Mouse (Mus musculus) bone marrow macrophage, adult 2 months (primary cell): Measurements from ENCODE around the gene Syce2.

ENCODE experiments used
- CTCF ChIP-seq: IDR thresholded peaks from 2 replicates; pipeline ENCODE4 v1.5.1; 2012; ENCODE audit warnings: low read depth, mild to moderate bottlenecking, low read length, moderate library complexity
- POLR2A ChIP-seq: IDR thresholded peaks from 2 replicates; pipeline ENCODE4 v1.6.1; 2012; ENCODE audit warnings: mild to moderate bottlenecking, low read depth, low read length, borderline replicate concordance

DNA sequence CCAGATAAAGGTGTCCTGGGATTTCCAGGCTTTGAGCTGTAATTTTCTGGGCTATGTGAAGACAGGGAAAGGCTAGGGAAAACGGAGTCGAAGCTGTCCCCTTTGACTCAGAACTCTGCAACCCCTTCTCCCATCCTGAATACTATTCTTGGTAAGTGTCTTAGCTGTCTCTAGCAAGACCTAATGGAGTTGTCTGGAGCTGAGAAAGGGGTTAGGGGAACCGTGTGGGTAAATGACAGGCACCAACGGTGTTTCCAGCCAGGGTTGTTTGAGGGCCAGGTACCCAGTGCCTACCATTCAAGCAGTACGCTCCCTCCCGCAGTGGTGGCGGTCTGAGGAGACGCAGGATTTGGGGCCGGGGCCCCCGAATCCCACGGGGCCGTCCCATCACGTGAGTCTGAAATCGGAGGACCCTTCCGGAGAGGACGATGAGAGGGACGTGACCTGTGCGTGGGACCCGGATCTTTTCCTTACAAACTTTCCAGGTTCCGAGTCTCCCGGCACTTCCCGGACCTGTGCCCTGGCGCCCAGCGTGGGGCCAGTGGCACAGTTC is 30.5 kb downstream of the Syce2 start:
- no peak for TF ChIP-seq POLR2A
- TF ChIP-seq CTCF: no peak
